Mouse (Mus musculus) MEL (cell line): ENCODE measurements around the gene Ppp2r5b.

Source experiments
- CTCF ChIP-seq, 3 experiments: IDR thresholded peaks in 2 of 3; conservative IDR thresholded peaks in 1 of 3; 2 replicates each; pipeline ENCODE4 v1.5.1; 2011 to 2012; ENCODE audit warnings: low read length in 3 of 3, low read depth in 2 of 3, mild to moderate bottlenecking in 2 of 3, improper control_type of control experiment in 1 of 3, inconsistent platforms in 1 of 3, mixed read lengths in 1 of 3, moderate library complexity in 1 of 3; ENCODE audit not compliant: control insufficient read depth in 1 of 3, insufficient read depth in 1 of 3, poor library complexity in 1 of 3, severe bottlenecking in 1 of 3
- E2F4 ChIP-seq: IDR thresholded peaks from 2 replicates; pipeline ENCODE4 v1.6.1; 2011; ENCODE audit warnings: low read depth, low read length, improper control_type of control experiment, borderline replicate concordance
- EP300 ChIP-seq, 2 experiments: IDR thresholded peaks; 2 replicates each; pipeline ENCODE4 v1.6.1; 2011; ENCODE audit warnings: improper control_type of control experiment in 2 of 2, low read length in 2 of 2, low read depth in 1 of 2, mild to moderate bottlenecking in 1 of 2
- JUND ChIP-seq: IDR thresholded peaks from 2 replicates; pipeline ENCODE4 v1.6.1; 2011; ENCODE audit warnings: low read depth, mild to moderate bottlenecking, improper control_type of control experiment, low read length
- POLR2A ChIP-seq, 2 experiments: IDR thresholded peaks; 2 replicates each; pipeline ENCODE4 v1.6.1; 2011 to 2012; ENCODE audit warnings: low read length in 2 of 2, mild to moderate bottlenecking in 2 of 2, control low read depth in 1 of 2, improper control_type of control experiment in 1 of 2, low read depth in 1 of 2, moderate library complexity in 1 of 2; ENCODE audit not compliant: control insufficient read depth in 1 of 2, insufficient read depth in 1 of 2, poor library complexity in 1 of 2

- TF ChIP-seq EP300 (IDR thresholded peaks at IDR 0.05; ENCODE audit: low read depth in 1 of 2, low read length in 2 of 2) (no peak), E2F4 (no peak), JUND (no peak), CTCF (IDR thresholded peaks at IDR 0.05 in 2 of 3, conservative IDR thresholded peaks at IDR 0.05 in 1 of 3; ENCODE audit: control insufficient read depth in 1 of 3, insufficient read depth in 1 of 3, low read depth in 2 of 3, low read length in 3 of 3, poor library complexity in 1 of 3, severe bottlenecking in 1 of 3) (no peak), POLR2A (IDR thresholded peaks at IDR 0.05; ENCODE audit: control insufficient read depth in 1 of 2, insufficient read depth in 1 of 2, low read depth in 1 of 2, low read length in 2 of 2, poor library complexity in 1 of 2) (no peak)
Observed at GRCm38 (mm10) chr19:6280554-6280953, 44.9 kb upstream of the Ppp2r5b start.
